Mouse (Mus musculus) embryonic fibroblast, embryonic 13.5 days (primary cell): ENCODE results near the gene Cbwd1.

Source experiments
- CTCF ChIP-seq: IDR thresholded peaks from 2 replicates; pipeline ENCODE4 v1.5.1; 2011; ENCODE audit warnings: mild to moderate bottlenecking, control low read depth, low read length, moderate library complexity, borderline replicate concordance; ENCODE audit not compliant: insufficient read depth
- POLR2A ChIP-seq: IDR thresholded peaks from 2 replicates; pipeline ENCODE4 v1.6.1; 2011; ENCODE audit warnings: low read depth, mild to moderate bottlenecking, control low read depth, low read length, moderate library complexity

DNA sequence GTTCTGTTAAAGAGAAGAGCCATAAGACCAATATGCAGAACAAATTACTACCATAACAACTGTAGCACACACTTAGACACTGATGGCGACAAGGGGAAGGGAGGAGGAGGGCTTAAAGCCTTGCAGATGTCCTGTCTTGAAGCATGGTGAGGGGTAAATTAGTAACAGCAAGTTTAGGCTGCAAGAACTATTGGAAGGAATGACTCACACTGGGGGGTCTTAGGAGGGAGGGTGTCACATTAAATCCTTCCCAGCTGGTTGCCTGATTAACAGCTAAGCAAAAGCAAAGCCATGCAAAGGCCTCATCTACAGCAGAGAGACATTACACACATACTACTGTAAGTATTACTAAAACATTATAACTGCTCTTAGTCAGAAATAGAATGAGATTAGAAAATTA, 32.4 kb downstream of the Cbwd1 start:
- TF ChIP-seq POLR2A: no peak
- TF ChIP-seq CTCF: no peak
